Mouse (Mus musculus) frontal cortex, postnatal 14 days (tissue): ENCODE results near the gene Rubcnl.

Experiments
- DNase-seq, 2 experiments: peaks; one replicate each; pipeline ENCODE4 v3.0.0; 2022; ENCODE audit warnings: low spot score in 2 of 2

Rubcnl gene

DNA sequence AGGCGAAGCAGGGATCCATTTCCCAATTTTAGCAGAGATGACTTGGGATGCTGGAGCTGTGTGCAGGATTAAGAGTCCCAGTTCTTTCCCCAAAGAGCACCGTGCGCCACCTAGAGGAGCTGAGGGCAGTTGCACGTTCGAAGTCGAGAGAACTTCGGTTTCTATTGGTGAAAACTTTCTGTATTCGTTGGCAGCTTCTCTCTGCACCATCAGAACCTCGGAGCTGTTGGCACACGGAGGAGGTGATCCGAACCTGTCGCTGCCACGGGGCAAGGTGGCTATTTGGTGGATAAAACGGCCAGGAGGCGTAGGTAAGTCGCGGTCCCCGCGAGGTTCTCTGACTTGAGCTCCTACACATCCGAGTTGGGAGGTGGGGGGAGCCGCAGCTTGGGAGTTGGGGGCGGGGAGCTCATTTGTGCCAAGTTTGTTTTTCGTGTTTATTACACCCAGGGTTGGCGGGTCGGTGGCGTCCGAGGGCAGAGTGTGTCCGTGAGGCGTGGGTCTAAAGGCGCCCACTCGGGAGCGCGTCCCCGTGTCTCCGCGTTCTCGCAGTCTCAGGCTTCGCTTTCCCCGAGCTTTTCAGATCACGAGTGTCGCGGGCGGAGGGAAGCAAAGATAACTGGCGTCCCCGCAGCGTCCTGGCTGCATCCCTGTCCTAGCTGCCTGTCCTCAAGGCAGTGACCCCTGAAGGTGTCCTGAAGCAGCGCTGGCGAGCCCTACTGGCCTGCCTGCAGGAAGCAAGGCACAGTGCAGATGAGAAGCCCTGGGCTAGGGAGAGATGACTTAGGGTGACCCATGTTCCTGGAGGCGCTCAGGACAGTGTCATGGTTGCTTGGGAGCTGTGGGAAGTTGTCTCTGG is at the start of gene Rubcnl:
Gene Rubcnl, plus strand, starts transcription at position 172 of the 859 bp plus-strand sequence.
- peak; percentile 42 to 71 for DNase-seq

- no peak for DNase-seq
Observed at GRCm38 (mm10) chr14:74972216-74972615, 43.6 kb upstream of the Rubcnl start.

DNA sequence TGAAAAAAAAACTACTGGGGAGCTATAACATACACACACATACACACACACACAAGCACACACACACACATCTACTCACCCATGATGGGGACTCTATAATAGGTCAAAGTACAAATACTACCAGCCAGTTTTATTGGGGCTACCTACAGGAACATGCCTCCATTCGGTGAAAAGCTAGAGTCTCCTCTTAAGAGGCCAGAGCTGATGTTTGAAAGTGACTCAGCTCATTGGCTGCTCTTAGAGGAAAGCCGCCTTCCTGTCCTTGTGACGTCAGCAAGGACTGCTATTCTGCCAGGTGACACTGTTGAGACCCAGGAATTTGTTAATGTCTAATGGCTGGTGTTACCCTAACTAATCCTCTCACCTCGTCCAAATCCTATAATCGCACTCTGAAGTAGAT is 43.1 kb upstream of the Rubcnl start:
- DNase-seq, result no peak

- DNase-seq, result no peak
Observed at GRCm38 (mm10) chr14:74974136-74974651, 41.6 kb upstream of the Rubcnl start.

- no peak for DNase-seq
Observed at GRCm38 (mm10) chr14:74976972-74977371, 38.9 kb upstream of the Rubcnl start.

GRCm38 (mm10) chr14:74981016-74981415 is 34.8 kb upstream of the Rubcnl start:
- DNase-seq, result no peak

- DNase-seq, result no peak
Observed at GRCm38 (mm10) chr14:74983079-74983478, 32.7 kb upstream of the Rubcnl start.

DNA sequence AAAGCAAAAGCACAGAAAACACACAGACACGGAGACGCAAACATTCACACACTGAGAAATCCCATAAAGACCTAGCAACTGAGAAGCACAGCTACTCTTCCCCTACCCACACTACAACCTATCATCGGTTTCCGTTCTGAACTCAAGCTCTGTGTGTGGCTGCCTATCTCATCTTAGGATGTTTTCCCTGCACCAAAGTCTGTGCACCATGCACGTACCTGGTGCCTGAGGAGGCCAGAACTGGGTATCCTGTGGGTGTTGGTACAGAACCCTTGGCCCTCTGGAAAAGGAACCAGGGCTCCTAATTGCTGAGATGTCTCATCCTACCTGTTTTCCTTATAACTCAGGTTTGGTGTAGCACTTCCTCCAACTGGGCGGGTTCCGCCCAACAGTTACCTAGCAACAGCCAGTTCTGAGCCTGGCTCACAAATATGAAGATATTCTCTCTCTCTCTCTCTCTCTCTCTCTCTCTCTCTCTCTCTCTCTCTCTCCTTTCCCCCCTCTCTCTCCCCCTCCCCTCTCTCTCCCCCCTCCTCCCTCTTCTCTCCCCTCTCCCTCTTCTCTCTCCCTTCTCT is 30.9 kb upstream of the Rubcnl start:
- DNase-seq, result no peak

DNA sequence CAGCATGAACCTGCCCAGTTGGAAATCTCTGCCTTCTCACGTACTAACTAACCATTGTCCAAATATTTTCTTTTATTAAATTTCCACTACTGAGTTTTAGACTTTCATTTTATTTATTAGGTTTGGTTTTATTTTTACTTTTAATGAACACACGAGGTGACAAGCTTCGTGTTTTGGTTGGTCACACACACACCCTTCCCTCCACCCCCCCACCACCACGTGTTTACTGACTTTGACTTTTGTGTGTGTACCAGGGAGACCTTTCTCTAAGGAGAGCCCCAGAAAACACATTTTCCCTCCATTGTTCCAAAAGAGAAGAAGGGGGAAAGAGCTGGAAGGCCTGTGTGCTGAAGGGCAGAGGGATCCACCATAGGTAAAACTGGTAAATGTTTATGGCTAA is 30.2 kb upstream of the Rubcnl start:
- DNase-seq, result no peak

GRCm38 (mm10) chr14:74986527-74986926 is 29.3 kb upstream of the Rubcnl start:
- no peak for DNase-seq

GRCm38 (mm10) chr14:74989322-74989721 is 26.5 kb upstream of the Rubcnl start:
- no peak for DNase-seq

DNA sequence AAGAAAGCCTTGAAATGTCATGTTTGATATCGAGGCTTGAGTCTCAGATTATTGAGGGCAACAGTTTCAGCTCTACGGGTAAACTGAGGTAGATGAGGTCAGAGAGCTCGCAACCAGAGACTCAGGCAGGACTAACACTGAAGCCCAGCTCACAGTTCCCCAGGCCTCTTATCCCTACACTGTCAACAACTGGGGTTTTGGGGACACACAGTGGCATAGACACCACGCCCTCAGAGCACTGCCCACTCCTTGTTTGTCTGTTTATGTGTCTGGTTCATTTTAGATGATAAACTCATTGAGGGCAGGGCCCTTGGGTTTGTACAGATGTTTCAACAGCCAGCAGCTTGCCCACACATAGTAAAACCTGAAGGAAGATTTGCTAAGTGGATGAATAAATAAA is 25.9 kb upstream of the Rubcnl start:
- DNase-seq, result no peak

GRCm38 (mm10) chr14:74990504-74990903 is 25.3 kb upstream of the Rubcnl start:
- DNase-seq, result no peak

DNA sequence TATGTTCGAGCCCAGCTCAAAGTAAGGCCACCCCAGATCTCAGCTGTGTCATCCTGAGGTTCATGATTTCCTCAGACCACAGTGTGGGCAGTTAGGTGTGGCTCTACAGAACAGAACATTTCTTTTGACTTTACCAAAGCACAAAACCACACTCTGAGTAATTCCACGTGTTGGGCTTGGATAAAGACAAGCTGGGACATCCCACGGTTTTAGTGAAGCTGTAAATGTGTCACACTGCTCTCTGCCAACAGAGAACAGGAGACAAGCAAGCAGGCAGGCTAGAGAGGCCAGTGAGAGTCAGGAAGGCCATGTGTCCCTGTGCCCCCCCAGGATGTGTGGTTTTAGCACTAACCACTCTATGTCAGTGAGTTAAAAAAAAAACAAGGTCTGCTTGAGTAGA is 19.3 kb upstream of the Rubcnl start:
- no peak for DNase-seq

GRCm38 (mm10) chr14:74997041-74997440 is 18.8 kb upstream of the Rubcnl start:
- no peak for DNase-seq

DNA sequence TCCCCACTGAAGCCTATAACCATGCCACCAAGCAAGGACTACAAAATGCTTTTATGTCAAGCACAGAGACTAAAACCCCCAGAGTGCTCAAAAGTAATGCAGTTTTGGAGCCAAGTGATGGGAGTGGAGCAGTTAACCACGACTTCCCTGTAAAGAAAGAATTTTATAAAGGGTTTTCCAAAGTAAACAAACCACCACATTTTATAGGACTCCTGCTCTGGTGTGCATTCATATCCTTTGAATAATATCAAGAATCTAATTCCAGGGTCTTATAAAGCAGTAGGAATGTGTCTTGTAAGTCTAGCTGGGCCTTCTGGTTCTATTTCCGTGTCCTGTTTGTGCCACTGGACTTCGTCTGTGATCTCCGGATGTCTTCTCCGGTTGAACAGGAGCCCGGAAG is 14.5 kb upstream of the Rubcnl start:
- DNase-seq, result no peak

DNA sequence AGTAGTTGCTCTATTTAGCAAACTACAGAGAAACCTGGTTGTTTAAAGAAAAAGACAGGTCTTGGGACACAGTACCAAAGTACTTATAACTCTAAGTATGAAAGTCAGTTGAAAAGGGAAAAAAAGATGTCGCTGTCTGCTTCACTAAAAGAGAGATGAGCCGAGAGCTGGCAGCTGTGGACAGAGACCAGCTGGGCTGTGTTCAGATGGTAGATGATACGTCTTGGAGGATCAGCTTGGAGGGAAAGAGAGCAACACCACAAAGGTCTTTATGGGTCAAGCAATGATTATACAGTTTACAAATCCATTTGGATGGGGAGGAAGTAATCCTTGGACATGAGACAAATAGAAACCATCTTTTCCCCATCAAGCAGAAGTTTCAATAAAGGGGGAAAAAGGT is 12.5 kb upstream of the Rubcnl start:
- DNase-seq, result no peak

GRCm38 (mm10) chr14:75005478-75006199 is 10.2 kb upstream of the Rubcnl start:
- no peak for DNase-seq

GRCm38 (mm10) chr14:75010346-75010745 is 5.5 kb upstream of the Rubcnl start:
- DNase-seq, result no peak

- no peak for DNase-seq
Observed at GRCm38 (mm10) chr14:75010986-75011655, 4.7 kb upstream of the Rubcnl start.

DNA sequence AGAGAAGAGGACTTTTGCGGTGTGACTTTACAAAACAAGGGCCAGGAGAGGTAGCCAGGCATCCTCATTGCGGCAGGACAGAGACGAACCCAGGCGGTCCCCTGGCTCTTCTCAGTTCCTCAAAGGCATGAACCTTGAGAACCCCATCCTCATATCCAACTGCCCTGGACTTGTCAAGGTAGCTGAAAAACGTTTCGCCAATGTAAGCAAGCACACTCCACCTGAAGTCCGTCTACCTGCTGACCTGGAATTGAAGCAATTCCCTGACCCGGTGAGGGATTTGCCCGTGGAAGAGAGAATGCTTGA is 841 bp downstream of the Rubcnl start:
- no peak for DNase-seq

DNA sequence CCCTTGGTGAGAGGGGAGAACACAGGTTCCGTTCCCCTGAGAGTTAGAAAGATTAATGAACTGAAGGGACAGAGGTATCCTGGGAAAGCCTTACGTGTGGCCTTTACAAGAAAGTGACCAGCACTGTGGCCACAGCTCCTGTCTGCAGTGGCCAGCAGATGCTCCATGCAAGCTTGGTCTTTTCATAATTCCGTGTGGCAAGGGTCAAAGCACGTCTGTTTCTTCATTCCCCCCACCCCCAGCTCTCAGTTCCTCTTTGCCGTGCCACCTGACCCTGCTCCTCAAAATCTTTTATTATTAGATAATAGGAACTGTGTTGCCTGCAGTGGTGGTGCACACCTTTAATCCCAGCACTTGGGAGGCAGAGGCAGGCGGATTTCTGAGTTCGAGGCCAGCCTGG is 1.4 kb downstream of the Rubcnl start:
- no peak for DNase-seq
